Mouse (Mus musculus) liver, embryonic 14.5 days (tissue): ENCODE measurements at regions not wholly inside any gene's neighbourhood (a gene's known extent, or its start where the extent isn't known, plus 50 kb on each side); places are given as distances from the start of the nearest gene placed in this dataset.

Experiments used
- CTCF ChIP-seq: IDR thresholded peaks from 2 replicates; pipeline ENCODE4 v1.5.1; 2016; ENCODE audit warnings: antibody characterized with exemption, low read depth, control low read depth
- EP300 ChIP-seq: IDR thresholded peaks from 2 replicates; pipeline ENCODE4 v1.6.1; 2016; ENCODE audit warnings: antibody characterized with exemption, low read depth

GRCm38 (mm10) chr13:28415769-28416168 is 158.4 kb downstream of the Gm11361 start:
- TF ChIP-seq CTCF (no peak), EP300 (no peak)
